Mouse (Mus musculus) forebrain, embryonic 11.5 days (tissue): Measurements from ENCODE around the gene Tenm4. TPM values are rescaled to one million over a fixed set of nuclear protein-coding genes. Genes with fewer than 3 reads are reported as not detected.

Source experiments
- ATAC-seq: fragments of 200-750 bp; cut with Nextera tagmentation; replicated peaks from 2 replicates; pipeline ENCODE4 v1.8.0; 2017; ENCODE audit warnings: moderate TSS enrichment; ENCODE audit not compliant: low FRiP score
- DNase-seq: peaks from one replicate; pipeline ENCODE4 v3.0.0-alpha.2; 2017; ENCODE audit warnings: low spot score
- H3K27ac ChIP-seq: fragments of 300-500 bp; sonication (generic); 2 replicates; pipeline ENCODE4 v1.5.1; 2014; ENCODE audit warnings: low read depth, low read length
- H3K27me3 ChIP-seq: fragments of 300-500 bp; sonication (generic); 2 replicates; pipeline ENCODE4 v1.6.1; 2014; ENCODE audit warnings: mild to moderate bottlenecking, low read length, mixed read lengths; ENCODE audit not compliant: control insufficient read depth, insufficient read depth
- H3K36me3 ChIP-seq: fragments of 300-500 bp; sonication (generic); 2 replicates; pipeline ENCODE4 v1.6.1; 2014; ENCODE audit warnings: mild to moderate bottlenecking, low read length, moderate library complexity, mixed read lengths; ENCODE audit not compliant: control insufficient read depth, insufficient read depth
- H3K4me1 ChIP-seq: fragments of 300-500 bp; sonication (generic); replicated peaks from 2 replicates; pipeline ENCODE4 v1.6.1; 2014; ENCODE audit warnings: low read length, mixed read lengths; ENCODE audit not compliant: control insufficient read depth, insufficient read depth
- H3K4me2 ChIP-seq: fragments of 300-500 bp; sonication (generic); 2 replicates; pipeline ENCODE4 v1.6.1; 2014; ENCODE audit warnings: low read depth, mild to moderate bottlenecking, low read length, moderate library complexity, mixed read lengths; ENCODE audit not compliant: severe bottlenecking
- H3K4me3 ChIP-seq: fragments of 300-500 bp; sonication (generic); 2 replicates; pipeline ENCODE4 v1.5.1; 2014; ENCODE audit warnings: low read depth, low read length
- H3K9ac ChIP-seq: fragments of 300-500 bp; sonication (generic); 2 replicates; pipeline ENCODE4 v1.6.1; 2014; ENCODE audit warnings: low read length
- H3K9me3 ChIP-seq: fragments of 300-500 bp; sonication (generic); 2 replicates; pipeline ENCODE4 v1.6.1; 2016; ENCODE audit warnings: low read length, mixed read lengths; ENCODE audit not compliant: control insufficient read depth
- WGBS: fragments of 180-500 bp; shearing (Covaris S2); extraction: QIAGEN DNeasy Blood & Tissue Kit; methylation state at CpG from one replicate; pipeline ENCODE4 v1.1.7; 2014; 5-methylcytosine and 5-hydroxymethylcytosine counted together
- polyA plus RNA-seq: library from polyadenylated mRNA; unstranded; fragments of >200 nt; fragmentation: Nextera tagmentation; extraction: Ambion mirVana; gene quantifications from 2 replicates; pipeline ENCODE4 v1.2.1, GENCODE M21; 2014

Tenm4 gene
- polyA plus RNA-seq, 1 experiment from 2014 or later: 47.9 TPM

DNA sequence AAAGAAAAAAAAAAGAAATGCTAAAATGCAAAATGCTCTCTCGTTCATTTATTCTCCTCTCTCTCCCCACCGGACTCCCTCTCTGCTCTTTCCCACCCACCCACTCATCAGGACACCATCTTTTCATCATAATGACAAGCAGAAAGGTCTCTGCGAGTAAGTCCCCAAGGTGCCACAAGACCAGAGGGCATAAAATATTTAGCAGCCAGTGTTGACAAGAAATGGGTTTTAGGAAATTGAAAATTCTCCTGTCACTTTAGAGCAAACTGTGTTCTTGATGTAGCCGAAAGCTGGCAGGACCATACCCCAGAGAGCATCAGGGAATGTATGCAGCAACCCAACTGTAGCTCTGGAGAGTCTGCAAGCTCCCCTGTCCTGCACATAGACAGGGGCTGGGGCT, 700.0 kb downstream of the Tenm4 start:
- no peak for ATAC-seq
- peaks cover 4% of the 10 kb centered on the region; the same call in 1 of the 2 replicates for H3K36me3 ChIP-seq

GRCm38 (mm10) chr7:96878511-96879276, 707.6 kb downstream of the Tenm4 start:
- Histone ChIP-seq H3K9ac (no peak overlapping the region), H3K27ac (no peak overlapping the region), H3K4me1 (no peaks in the 10 kb centered on the region), H3K27me3 (no peaks in the 10 kb centered on the region), H3K36me3 (peaks cover 4% of the 10 kb centered on the region; the same call in 1 of the 2 replicates), H3K4me2 (no peak overlapping the region), H3K9me3 (no peaks in the 10 kb centered on the region), H3K4me3 (no peak overlapping the region)
- 86% methylated on average over 7 of the region's 7 CpGs for WGBS
- ATAC-seq (no peak), DNase-seq (no peak)

More for the DNA sequence above, 700.0 kb downstream of the Tenm4 start:
- Histone ChIP-seq H3K4me3 (no peak overlapping the region), H3K9ac (no peak overlapping the region), H3K27ac (no peak overlapping the region), H3K9me3 (no peaks in the 10 kb centered on the region), H3K27me3 (no peaks in the 10 kb centered on the region), H3K4me2 (no peak overlapping the region), H3K4me1 (no peaks in the 10 kb centered on the region)
- WGBS: 90% methylated on average over 4 of the region's 4 CpGs
- DNase-seq: no peak

DNA sequence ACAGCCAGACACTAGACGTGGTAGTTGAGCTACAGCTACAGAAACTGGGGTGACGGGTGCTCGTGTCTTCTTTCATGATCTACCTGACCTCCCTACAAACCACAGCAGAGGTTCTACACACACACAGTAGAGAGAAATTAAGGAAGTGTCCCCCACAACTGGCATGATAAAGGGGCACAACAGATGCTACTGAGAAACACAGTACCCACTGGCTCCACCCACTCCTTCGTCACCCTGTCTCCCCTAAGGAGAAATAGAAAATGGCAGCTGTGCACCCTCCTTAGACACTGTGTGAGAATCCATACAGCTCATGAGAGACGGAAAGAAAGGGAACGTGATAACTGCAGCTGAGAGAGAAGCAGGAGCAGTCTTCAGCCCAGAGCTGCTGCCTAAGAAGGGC, 708.5 kb downstream of the Tenm4 start:
- Histone ChIP-seq H3K27ac (no peak overlapping the region), H3K36me3 (no peaks in the 10 kb centered on the region), H3K4me2 (no peak overlapping the region), H3K27me3 (no peaks in the 10 kb centered on the region), H3K4me3 (no peak overlapping the region), H3K9ac (no peak overlapping the region), H3K4me1 (no peaks in the 10 kb centered on the region), H3K9me3 (no peaks in the 10 kb centered on the region)
- DNase-seq (no peak), ATAC-seq (no peak)
- WGBS: 92% methylated on average over 6 of the region's 6 CpGs

- no peak overlapping the region for H3K9ac ChIP-seq
- no peaks in the 10 kb centered on the region for H3K27me3 ChIP-seq
- no peak overlapping the region for H3K4me3 ChIP-seq
- no peaks in the 10 kb centered on the region for H3K9me3 ChIP-seq
- no peak overlapping the region for H3K27ac ChIP-seq
- no peak overlapping the region for H3K4me2 ChIP-seq
- H3K36me3 ChIP-seq: no peaks in the 10 kb centered on the region
- WGBS: 81% methylated on average over 6 of the region's 6 CpGs
- DNase-seq: no peak
- ATAC-seq: no peak
- no peaks in the 10 kb centered on the region for H3K4me1 ChIP-seq
Measured at GRCm38 (mm10) chr7:96880221-96880944, 709.3 kb downstream of the Tenm4 start.

- Histone ChIP-seq H3K4me2 (no peak overlapping the region), H3K27me3 (no peaks in the 10 kb centered on the region), H3K4me1 (no peaks in the 10 kb centered on the region), H3K9me3 (no peaks in the 10 kb centered on the region), H3K27ac (no peak overlapping the region), H3K36me3 (no peaks in the 10 kb centered on the region; the same call in 1 of the 2 replicates), H3K9ac (no peak overlapping the region), H3K4me3 (no peak overlapping the region)
- ATAC-seq: no peak
- no peak for DNase-seq
- WGBS: 94% methylated on average over 3 of the region's 3 CpGs
Measured at GRCm38 (mm10) chr7:96883297-96883696, 712.3 kb downstream of the Tenm4 start.

- Histone ChIP-seq H3K9ac (no peak overlapping the region), H3K9me3 (no peaks in the 10 kb centered on the region), H3K27ac (no peak overlapping the region), H3K27me3 (no peaks in the 10 kb centered on the region), H3K4me3 (no peak overlapping the region), H3K4me2 (no peak overlapping the region), H3K4me1 (peaks cover 4% of the 10 kb centered on the region; the same call in 1 of the 2 replicates), H3K36me3 (no peaks in the 10 kb centered on the region; the same call in 1 of the 2 replicates)
- WGBS: 78% methylated on average over 18 of the region's 18 CpGs
- ATAC-seq (no peak), DNase-seq (no peak)
Measured at GRCm38 (mm10) chr7:96887088-96887654, 716.1 kb downstream of the Tenm4 start.

- H3K36me3 ChIP-seq: no peaks in the 10 kb centered on the region; the same call in 1 of the 2 replicates
- peak overlapping the region; percentile 53; the same call in 1 of the 2 replicates for H3K27ac ChIP-seq
Measured at GRCm38 (mm10) chr7:96889061-96890034, 718.3 kb downstream of the Tenm4 start.

More at GRCm38 (mm10) chr7:96889061-96890034, 718.3 kb downstream of the Tenm4 start:
- WGBS: 91% methylated on average over 18 of the region's 18 CpGs
- H3K4me1 ChIP-seq: peaks cover 4% of the 10 kb centered on the region; the same call in 1 of the 2 replicates
- H3K4me2 ChIP-seq: no peak overlapping the region
- ATAC-seq (no peak), DNase-seq (no peak)
- no peaks in the 10 kb centered on the region for H3K27me3 ChIP-seq
- H3K9me3 ChIP-seq: no peaks in the 10 kb centered on the region
- no peak overlapping the region for H3K4me3 ChIP-seq
- H3K9ac ChIP-seq: no peak overlapping the region
